Mouse (Mus musculus): ENCODE measurements around the gene Sf3a1.
A peak's percentile ranks its signal among the peaks of the same experiment; 100 is the strongest.

The Sf3a1 gene

DNA sequence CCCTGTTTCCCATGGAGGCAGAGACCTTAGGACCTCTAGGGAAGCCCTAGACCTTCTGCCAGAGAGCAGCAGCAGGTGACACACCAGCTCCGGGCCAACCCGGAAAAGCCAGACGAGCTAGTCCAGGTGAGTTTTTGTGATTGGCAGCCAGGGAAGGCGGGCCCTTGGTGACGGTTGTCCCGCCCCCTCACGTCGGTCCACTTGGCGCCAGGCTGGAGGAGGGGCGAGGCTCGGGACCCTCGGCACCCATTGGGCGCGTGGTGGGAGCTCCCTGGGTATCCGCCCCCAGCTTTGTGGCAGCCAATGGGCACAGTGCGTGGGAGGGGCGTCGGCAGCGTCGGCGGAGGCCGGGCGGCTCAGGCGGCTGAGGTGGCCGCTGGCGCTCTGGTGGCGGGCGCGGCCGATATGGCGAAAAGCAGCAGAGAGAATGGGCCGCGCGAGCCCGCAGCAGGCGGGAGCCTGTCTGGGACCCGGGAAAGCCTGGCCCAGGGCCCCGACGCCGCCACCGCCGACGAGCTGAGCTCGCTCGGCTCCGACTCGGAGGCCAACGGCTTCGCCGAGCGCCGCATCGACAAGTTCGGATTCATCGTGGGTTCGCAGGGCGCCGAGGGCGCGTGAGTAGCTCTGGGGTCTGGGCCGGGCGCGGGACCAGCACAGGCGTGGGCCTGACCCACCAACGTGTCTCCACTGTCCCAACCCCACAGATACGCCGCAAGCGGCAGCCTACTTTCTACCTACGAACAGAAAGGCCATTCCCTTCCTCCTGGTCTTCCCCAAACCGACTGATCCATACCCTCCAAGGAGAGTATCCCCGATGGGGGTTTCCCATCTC lies 26.6 kb downstream of the Sf3a1 start, which contains the start of gene Tbc1d10a:
Tbc1d10a (plus strand) TSS at position 304 of the 832 bp plus-strand sequence.
- peak; percentile 99 for DNase-seq (ENCODE audit: low spot score)

DNA sequence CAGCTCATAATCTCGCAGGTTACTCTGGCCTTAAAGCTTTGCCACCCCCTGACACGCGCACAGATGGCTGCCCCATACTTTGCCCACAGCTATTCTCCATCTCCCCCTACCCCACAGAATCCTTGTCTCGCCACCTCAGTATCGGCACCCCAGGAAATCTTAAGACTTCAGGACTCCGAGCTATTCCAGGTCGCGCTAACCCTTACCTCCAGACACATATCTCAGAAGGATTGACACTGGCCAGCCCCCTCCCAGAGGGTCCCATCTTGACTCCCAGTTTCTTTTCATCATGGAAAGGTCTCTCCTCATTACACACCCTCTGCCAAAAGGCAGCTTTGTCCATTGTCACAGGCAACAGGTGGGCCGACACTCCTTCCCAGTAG lies 27.2 kb downstream of the Sf3a1 start:
- no peak for DNase-seq (ENCODE audit: low spot score)

DNA sequence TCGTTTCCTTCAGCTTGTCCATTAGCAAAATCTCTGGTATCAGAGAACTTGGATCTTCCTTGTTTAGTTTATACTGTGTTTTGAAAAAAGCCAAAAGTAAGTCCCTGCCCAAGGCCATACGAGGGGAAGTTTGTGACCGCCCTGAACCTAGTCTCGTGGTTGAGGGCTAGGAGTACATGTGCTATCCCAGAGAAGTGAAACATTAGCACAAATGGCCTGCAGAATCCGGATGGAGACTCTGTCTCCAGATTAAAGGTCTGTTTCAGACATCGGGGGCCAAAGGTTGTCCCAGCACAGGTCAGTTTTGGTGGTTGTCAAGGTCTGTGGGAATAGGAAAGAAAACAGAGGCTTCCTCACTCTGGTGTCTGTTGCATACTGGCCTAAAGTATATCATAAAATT lies 29.0 kb downstream of the Sf3a1 start:
- DNase-seq (ENCODE audit: low spot score), result no peak

DNA sequence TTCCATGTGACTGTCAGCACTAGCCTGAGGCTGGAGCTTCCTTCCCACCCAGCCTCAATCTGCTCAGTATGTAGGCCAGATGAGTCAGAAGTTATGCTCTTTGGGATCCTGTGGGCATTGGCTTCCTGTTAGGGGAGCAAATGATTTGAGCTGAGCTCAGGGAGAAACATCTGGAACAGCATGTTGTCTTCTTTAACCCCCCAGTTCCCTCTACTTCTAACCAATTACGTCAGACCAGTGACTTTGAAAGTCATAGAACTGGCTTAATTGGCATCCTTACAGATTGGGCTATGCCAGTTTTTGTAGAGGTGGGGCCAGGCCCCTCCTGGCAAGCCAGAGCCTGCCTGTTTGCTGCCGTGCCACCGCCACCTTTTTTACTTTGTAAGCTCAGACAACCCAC lies 30.5 kb downstream of the Sf3a1 start:
- no peak for DNase-seq (ENCODE audit: low spot score)

DNA sequence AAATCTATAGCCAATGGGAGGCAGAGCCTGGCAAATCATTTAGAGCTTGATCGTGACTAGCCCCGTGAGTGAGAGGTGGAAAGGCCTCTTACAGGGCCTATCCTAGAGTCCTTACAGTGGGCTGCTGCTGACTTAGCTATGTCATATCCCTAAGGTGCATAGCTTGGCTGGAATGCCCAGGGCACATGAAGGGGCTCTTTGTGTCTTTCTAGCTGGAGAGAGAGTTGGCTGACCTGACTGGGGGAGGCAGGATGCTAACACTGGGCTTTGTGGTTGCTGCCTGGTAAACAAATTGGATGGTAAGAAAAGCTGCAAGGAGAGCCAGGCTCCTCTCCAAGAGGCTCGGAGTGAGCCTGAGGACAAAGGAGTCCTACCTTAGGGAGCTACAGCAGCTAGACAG lies 32.6 kb downstream of the Sf3a1 start:
- DNase-seq (ENCODE audit: low spot score), result no peak

DNA sequence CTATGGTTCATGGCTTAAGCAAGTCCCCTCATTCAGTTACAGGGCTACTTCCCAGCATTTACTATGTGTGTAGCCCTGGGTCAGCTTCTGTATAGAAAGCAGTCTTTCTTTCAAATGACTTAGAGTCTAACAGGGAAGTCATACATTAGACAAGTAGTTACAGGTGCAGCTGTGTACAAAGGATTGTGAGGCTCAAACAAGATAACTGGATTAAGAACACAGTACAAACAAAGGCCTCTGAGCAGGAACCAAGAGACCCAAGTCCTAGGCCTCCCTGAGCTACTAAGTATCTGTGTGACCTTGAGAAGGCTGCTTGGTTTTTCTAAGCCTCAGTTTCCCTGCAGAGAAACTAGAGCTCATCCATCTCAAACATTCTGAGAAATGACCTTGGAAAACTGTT lies 33.3 kb downstream of the Sf3a1 start:
- DNase-seq (ENCODE audit: low spot score), result no peak

DNA sequence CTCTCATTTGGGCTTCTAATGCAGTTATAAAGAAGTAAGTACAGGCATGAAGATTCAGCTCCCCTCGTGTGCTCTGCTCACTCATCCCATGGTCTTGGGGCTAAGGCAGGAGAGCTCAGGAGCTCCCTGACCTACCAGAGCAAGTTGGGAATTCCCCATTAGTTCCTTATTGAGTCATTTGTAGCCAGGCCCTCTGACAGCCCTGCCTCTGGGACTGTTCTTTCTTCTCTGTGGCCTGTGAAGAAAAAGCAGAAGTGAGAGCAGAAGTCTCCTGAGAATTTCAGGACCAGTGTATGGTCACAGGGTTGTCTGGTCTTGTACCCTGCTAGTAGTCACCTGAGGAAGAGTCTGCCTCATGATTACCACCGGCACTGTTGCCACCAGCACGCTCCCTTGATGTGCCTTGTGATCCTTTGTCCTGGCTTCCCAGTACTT lies 35.5 kb downstream of the Sf3a1 start:
- DNase-seq (ENCODE audit: low spot score), result no peak

DNA sequence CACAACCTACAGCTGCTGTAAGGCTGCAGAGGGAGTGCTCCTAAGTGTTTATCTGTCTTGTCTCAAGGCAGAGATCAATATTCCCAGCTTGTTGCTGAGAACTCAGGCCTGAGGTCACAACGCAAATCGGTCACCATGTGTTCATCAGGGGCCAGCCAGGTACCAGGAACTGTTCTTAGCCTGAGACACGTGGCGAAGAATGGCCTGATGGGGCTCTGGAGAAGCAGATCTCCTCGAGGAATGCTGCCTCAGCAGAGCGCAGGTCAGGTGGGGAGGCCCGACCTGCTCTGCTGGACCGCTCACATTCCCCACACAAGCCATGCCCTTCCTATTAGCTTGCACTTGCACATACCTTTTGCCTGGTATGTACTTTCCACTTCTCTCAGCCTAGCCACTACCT lies 36.5 kb downstream of the Sf3a1 start:
- DNase-seq (ENCODE audit: low spot score), result no peak

DNA sequence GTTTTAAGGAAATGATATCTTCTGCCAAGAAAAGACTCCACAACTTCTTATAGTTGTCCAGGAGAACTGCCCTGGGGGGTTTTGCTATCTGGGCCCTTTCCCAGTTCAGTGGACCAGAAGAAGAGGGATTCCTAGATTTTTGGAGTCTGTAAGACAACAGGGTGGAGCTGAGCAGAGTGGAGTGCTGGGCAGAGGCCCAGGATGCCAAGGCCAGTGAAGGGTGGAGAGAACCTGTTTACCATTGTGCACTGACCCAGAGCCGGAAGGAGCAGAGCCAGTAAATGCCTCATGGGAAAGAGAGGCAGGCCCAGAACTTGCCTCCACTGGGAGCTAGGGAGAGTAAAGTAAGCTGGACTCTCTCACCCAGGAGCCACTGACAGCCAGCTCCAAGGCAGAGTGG lies 37.5 kb downstream of the Sf3a1 start:
- DNase-seq (ENCODE audit: low spot score), result no peak

DNA sequence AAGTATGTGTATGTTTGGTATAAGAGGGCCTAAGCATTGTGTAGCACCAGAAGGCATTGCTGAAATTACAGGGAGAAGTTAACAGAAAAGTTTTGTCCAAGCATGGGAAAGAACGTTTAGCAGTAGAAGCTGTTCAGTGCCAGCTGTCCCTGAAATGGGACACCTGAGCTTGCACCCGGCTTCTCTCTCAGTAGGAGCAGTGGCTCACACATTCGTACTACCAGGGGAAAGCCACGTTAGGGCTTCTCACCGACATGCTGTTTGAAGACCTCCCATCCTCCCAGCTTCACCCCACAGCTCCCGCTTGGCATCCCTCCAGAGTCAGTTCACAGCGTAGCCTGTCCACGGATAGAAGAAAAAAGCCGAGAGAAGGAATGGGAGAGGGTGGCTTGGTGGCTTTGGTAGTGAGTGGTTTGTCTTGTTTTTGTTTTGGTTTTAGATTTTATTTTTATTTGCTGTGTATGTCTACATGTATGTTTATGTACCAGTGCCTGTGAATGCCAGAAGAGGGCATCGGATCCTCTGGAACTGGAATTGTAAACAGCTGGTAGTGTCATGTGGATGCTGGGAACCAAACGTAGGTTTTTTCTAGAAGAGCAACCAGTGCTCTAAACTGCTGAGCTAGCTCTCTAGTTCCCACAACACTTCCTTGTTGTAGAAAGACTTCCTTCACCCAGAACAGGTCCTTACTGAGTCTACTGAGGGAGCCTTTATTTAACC lies 42.0 kb downstream of the Sf3a1 start:
- no peak for DNase-seq (ENCODE audit: low spot score)

DNA sequence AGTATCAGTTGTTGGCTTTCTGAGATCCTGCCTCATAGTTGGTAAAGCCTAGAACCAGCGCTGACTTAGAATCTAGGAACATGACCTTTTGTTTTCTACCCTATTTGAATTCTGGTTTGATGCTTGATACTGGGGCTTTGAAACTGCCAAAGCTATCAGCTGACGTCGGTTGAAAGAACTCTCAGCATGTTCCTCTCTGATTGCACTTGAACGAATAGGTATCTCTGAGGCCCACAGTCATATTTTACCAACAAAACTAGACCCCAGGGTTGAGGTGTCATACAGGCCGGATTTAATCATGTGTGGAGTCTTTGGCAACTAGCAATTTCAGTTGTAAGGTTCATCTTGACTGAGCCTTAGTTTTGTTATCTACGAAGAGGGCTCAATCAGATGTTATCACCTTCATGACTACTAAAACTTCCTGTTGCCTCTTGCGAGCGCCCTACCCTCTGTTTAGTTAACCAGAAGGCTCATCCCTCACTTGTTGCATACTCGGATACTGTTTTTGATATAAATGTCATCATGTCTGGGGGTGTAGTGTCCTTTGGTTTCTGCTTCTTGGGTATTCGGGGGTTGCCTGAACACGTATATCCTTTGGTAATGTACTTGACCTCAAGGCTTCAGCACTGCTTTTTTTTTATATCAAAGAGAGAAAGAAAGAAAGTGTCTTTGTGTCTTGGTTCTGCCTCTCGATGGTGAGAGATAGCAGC lies 43.0 kb downstream of the Sf3a1 start:
- no peak for DNase-seq (ENCODE audit: low spot score)

DNA sequence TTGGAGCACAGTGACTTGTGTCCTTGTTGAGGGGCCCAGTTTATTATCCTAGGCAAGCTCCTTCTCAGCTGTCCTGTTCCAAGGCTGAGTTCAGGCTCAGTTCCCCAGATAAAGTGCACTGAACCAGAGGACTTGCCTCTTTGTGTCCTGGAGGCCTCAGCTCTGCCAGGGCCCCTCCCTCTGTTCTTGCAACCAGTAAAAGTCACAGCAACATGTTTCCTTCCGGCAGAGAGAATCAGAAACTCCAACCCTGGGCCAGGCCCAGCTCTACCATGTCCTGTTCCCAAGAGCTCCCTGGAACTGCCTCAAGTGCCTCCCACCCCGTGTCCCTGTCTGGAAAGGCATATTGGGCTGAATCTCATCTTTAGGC lies 43.5 kb downstream of the Sf3a1 start:
- no peak for DNase-seq (ENCODE audit: low spot score)

DNA sequence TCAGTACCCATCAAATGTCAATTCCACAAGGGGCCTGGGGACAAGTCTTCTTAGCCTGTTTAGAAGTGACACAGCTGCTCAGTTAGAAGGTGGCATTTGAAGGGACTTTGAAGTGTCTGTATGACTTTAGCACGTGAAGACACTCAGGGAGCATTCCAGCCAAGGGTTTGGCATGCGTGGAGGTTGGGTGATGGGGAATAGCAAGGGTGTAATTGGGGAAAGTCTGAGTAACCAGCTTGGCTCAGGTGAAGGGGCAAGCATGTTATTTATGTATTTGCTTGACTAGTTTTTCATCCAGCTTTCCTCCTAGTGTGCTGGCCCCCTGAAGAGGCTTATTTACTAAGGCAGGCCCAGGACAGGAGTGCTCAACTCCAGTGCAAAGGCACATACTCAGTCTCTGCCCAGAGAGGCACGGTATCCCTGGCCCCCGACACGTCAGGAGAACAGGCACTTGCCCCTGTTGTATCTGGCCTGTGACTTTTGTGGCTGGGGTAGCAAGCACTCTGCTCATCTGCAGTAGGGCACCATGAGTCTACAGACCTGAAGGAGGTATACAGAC lies 45.0 kb downstream of the Sf3a1 start:
- DNase-seq (ENCODE audit: low spot score), result no peak

DNA sequence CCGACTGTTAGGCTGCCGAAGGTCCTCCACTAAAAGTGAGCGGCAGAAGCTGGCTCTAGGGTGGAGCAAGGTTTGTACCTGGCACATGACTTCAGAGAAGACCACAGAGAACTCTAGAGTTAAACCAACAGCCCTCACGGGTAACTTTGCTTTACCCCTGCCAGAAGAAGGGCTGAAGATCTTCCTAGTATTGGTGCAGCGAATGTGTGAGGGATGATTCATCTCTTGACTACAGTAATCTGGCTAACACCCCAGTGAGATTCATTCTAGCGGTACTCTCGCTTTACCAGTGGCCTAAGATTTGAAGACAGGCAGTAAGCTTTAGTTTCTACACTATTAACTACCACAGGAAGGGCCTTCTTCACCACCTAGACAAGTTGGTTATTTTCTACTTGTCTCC lies 45.8 kb downstream of the Sf3a1 start:
- DNase-seq (ENCODE audit: low spot score), result no peak

DNA sequence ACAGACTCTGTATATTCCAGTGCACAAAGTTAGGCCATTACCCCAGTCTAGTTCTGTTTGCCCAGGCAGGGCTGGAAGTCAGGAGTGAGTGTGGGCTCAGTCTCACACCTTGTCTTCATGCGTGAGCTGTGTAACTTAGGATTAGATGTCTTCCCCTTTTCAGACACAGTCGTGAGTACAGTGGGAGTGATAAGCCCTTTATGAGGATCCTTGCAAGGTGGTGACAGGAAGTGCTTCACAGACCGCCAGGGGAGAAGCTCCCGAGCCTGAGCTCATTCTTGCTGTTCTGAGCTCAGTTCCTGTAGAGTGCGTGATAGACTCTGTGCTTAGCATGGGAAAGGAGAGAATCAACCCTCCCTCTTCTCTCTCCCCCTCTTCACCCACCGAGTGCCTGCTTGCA lies 46.4 kb downstream of the Sf3a1 start:
- DNase-seq (ENCODE audit: low spot score), result no peak

DNA sequence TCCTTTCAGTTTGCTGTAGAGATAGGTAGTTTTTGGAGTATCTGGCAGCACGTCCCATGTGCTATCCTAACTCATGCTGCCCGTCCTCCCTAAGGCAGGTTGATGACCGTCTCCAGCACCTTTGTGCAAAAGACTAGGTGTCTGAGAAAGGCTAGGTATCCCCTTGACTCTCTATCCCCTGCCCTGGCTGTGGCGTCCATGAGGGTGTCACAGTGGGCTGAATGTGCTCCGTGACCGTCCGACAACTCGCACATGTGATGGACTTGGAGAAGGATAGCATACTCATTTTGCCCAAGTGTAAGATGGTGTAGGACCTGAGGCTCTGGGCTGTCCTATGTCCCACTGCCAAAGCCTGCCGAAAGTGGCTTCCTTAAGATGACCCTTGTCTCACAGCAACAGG lies 47.5 kb downstream of the Sf3a1 start:
- DNase-seq (ENCODE audit: low spot score), result no peak

DNA sequence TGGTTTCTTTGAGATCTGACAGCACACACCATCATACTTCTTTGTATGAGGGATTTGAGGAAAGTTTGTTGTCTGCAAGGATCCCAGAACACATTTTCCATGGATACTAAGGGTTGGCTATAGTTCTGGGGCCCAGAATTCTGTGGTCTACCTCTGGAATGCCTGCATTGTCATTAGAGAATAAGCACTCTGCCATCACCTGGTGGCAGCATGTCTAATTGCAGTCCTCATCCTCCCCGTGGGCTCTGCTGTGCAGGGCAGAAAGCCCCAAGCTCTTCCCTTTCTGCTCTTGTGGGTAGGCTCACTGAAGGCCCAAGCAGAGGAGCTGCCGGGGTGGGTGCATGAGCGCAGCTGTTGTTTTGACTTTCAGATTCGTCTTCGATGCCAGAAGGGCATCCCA lies 49.4 kb downstream of the Sf3a1 start:
- DNase-seq (ENCODE audit: low spot score), result no peak

DNA sequence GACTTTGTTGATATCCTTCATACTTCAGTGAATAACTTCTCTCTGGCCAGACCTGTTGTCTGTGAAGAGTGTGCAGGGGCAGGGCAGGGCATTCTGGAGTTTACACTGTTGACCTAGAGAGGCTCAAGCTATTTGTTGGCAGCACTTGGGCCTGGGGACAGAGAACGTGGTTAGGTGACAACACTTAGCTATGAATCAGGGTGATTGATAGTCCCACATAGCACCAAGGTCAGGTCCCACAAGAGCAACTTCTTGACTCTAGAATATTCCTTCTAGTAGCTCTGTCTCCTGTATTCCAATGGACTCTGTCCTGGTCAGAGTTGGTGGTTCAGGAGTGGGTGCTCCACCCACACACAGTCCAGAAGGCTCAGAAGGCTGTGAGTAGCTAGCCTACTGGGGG lies 50.6 kb downstream of the Sf3a1 start:
- no peak for DNase-seq (ENCODE audit: low spot score)

DNA sequence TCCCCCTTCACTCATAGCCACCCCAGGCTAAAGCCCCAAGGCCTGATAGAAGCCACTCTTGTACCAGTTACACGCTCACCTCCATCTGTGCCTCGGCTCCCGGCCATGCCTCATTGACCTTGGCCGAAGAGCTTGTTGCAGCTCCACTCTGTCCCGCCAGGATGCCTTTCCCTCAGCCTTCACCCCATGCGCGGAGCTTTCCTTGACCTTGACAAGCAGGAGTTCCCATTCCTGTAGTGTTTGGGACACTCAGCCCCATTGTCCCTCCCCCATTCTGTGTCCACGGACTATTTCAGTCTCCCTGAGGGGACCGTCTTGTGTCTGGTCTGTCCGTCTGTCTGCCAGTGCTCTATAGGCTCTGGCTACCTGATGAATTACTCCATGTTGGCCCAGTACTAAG lies 53.0 kb downstream of the Sf3a1 start:
- DNase-seq (ENCODE audit: low spot score), result no peak

DNA sequence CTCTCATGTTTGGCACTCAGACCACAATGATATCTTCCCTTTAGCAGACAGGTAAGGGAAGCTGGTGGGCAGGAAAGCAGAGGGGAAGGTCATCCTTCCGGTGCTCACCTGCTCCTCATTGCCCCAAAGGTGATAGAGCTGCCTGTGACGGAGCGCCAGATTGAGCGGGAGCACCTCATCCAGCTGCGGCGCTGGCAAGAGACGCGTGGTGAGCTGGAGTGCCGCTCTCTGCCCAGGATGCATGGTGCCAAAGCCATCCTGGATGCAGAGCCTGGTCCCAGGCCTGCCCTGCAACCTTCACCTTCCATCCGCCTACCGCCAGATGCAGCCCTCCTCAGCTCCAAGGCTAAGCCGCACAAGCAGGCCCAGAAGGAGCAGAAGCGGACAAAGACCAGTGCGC lies 54.4 kb downstream of the Sf3a1 start:
- DNase-seq (ENCODE audit: low spot score), result no peak

DNA sequence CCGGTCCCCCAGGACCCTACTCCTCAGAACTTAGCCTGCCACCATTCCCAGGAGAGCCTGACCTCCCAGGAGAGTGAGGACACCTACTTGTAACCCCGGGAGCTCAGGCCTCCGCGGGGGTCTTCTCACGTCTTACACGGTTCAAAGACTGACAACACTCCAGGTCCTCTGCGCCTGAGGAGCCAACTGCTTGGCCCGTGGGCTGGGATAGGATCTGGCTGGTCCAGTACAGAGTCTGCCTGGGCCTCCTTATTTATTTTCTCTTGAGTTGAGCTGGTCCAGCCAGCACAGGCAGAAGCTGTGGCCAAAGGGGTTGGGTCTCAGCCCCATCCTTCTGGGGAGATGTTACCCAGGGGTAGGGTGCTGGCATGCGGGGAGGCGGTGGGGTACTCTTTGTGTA lies 54.9 kb downstream of the Sf3a1 start:
- no peak for DNase-seq (ENCODE audit: low spot score)

DNA sequence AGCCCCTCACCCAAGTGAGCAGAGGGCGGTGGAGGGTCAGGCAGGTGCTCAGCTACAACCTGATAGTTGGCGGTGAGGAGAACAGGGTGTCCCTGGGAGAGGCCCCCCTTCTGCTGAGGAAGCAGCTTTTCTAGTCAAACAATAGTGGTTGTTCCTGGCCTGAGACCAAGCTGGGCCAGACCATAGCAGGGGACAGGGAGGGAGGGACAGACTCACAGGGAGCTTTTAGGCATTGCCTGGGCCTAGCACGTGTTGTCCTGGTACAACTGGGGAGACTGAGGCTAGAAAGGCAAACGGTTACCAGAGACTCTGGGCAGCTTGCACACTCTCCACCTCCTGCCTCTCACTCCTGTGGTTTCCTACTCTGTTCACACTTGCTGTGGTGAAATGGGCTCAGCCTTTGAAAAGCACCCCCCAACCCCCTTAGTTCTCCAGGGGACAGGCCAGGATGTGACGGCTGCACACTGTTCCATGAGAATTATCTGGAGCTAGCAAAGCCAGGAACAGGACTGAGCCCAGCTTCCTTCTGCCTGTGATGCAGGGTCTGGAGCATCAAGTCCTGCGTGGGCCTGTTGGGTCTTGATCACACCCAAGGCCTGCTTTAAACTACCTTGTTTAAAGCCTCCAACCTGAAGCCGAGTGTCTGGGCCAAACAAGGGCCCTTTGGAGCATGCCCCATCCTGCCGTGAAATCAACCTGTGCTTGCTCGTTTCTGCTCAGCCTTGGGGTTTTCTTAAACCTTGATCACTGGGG lies 56.3 kb downstream of the Sf3a1 start:
- no peak for DNase-seq (ENCODE audit: low spot score)

Measured in embryo, embryonic 10 days (tissue).